Mouse (Mus musculus) spleen, adult 12 weeks (tissue): ENCODE measurements around the gene Dnah11.
"Not testable (repeated sequence)": the region's sequence is repeated elsewhere in the genome, so short reads cannot be mapped to it uniquely, and the experiment has no call there.

ENCODE experiments used
- DNase-seq: peaks from one replicate; pipeline ENCODE4 v3.0.0; 2022; ENCODE audit warnings: low spot score

Dnah11 gene

GRCm38 (mm10) chr12:117973712-117974111 lies 225.1 kb downstream of the Dnah11 start:
- no peak for DNase-seq

- no peak for DNase-seq
These were observed 236.1 kb downstream of the Dnah11 start for GRCm38 (mm10) chr12:117962698-117963097.

GRCm38 (mm10) chr12:117959213-117959612 lies 239.6 kb downstream of the Dnah11 start:
- no peak for DNase-seq

- no peak for DNase-seq
These were observed 251.8 kb downstream of the Dnah11 start for GRCm38 (mm10) chr12:117946823-117947704.

- DNase-seq = no peak
These were observed 256.9 kb downstream of the Dnah11 start for GRCm38 (mm10) chr12:117941947-117942346.

DNA sequence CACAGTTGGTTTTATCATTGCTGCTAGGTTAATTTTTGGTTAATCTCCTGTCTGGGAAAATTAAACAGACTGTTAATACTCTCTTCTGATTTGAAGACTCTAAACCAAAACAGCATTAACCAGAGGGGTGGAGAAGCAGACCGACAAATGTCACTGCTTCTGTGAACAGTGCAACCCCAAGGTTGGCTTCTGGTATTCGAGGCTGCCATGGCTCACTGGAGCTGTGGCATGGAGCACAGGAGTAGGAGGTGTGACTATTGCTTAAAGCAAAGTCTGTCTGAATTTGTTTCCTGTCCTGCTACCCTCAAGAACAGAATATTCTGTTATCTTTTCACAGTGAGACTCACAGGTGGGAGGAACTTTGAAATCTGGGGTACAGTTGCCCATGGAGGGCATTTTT lies 260.6 kb downstream of the Dnah11 start:
- no peak for DNase-seq

DNA sequence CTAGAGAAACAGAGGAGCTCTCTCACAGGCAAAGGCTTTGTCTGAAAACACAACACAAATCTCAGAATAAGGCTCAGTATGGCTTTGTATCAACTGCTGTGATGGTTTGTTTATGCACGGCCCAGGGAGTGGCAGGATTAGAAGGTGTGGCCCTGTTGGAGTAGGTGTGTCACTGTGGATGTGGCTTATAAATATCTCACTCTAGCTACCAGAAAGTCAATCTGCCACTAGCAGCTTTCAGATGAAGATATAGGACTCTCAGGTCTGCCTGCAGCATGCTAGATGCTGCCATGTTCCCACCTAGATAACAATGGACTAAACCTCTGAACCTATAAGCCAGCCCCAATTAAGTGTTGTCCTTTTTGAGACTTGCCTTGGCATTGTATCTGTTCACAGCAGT lies 266.8 kb downstream of the Dnah11 start:
- no peak for DNase-seq

DNA sequence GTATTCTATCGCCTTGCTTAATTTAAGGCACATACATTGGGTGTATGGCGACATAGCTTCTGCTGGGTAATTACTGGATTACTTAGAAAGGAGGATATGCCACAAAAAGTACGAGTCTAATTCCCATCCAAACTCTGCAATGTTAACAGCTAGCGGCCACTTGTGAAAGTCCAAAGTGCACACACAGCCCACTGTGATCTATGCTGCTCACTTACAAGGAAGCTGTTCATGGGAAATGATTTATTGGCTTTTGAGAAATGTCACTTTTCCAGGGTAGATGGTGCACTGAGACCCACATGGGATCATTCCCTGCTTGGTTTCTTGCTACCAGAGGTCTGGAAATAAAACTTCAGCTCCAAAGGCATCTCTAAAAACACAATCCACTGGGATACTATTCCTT lies 269.1 kb downstream of the Dnah11 start:
- DNase-seq = no peak

DNA sequence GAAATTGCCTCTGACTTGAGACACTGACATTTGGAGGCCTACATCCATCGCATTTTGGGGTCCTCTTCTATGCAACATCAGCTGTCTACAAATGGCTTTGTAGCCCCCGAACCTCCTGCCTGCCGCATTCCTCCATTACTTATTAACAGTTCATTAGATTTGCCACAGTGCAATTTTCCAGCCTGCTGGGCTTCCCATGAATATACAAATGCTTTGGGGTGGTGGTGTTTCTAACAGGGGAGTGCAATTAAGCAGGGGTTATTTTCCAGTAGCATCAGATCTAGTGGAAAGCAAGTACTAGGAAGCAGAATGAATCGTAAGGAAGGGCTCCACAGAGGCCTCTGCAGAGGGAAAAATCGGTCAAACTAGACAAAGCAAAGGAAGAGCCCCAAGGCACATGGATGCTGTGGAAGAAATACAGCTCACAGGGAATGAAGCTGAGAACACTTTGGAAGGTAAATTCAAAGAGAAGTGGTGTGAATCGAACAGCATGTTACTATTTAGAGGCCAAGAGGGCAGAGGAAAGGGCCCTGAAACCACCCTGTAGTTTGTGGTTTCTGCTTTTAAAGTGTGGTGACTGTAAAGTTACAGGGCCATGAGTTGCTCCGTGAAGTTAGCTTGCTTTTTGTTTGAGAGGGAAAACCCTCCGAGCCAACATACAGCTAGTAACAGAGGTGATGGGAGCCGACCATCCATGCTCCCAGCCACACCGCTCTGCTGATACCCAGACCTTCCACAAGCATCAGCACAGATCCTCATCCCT lies 282.8 kb downstream of the Dnah11 start:
- no peak for DNase-seq

- DNase-seq = no peak
These were observed 284.1 kb downstream of the Dnah11 start for GRCm38 (mm10) chr12:117914613-117915245.

- no peak for DNase-seq
These were observed 287.4 kb downstream of the Dnah11 start for GRCm38 (mm10) chr12:117911396-117911795.

DNA sequence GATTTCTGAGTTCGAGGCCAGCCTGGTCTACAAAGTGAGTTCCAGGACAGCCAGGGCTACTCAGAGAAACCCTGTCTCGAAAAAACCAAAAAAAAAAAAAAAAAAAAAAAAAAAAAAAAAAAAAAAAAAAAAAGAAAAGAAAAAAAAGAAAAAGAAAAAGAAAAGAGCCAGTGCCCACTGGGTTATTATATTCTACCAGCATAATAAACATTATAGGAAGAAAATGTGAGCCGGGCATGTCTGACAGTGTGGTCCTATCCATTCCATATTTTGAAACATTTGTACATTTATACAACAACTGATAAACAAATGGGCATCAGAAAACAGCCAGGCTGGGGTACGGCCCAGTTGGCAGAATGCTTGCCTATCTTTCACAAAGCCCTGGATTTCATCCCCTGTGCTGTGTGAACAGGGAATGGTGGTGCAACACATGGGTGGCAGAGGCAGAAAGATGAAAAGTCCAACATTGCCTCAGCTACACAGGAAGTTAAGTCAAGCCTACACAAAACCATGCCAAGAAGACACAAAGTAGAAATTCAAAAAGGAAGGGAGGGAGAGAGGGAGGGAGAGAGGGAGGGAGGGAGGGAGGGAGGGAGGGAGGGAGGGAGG lies 293.5 kb downstream of the Dnah11 start:
- not testable (repeated sequence) for DNase-seq

- no peak for DNase-seq
These were observed 295.2 kb downstream of the Dnah11 start for GRCm38 (mm10) chr12:117903671-117904070.

GRCm38 (mm10) chr12:117901352-117901751 lies 297.5 kb downstream of the Dnah11 start:
- DNase-seq = not testable (repeated sequence)

- DNase-seq = not testable (repeated sequence)
These were observed 298.0 kb downstream of the Dnah11 start for GRCm38 (mm10) chr12:117900798-117901197.

- no peak for DNase-seq
These were observed 311.4 kb downstream of the Dnah11 start for GRCm38 (mm10) chr12:117887422-117887821.

- DNase-seq = no peak
These were observed 314.2 kb downstream of the Dnah11 start for GRCm38 (mm10) chr12:117884627-117885026.

DNA sequence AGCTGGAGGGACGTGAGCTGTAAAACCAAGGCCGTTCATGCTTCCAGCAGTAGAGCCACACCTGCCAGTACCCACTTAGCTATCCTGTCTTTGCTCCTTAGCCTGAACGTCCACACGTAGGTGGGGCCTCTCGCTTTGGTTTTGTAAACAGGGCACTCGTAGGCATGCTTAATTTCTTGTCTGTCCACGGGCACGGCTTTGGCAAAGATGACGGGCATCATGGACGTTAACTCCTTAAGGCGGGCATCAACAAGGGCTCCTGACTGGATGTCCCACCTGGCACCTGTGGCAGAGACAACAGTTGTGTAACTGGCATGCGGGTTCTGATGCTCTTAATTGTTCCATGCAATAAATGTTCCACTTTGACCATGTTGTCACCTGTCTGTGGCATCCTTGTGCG lies 320.5 kb downstream of the Dnah11 start:
- DNase-seq = no peak

DNA sequence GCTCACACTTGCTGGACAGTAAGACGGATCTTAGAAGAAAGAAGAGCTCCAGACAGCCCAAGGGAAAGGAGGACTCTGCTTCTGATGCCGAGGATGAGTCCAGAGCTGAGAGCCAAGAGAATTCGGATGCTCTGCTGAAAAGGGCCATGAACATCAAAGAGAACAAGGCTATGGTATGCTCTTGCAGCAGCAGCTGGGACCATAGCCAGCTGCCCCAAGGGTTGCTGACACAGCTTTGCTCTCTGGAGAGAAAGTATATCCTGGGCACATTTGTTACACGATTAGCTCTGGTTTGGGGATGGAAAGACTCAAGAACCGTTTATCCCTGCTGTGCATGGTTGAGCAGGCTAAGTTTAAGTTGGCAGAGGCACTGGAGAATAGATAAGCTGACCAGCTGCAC lies 326.6 kb downstream of the Dnah11 start:
- DNase-seq = no peak

DNA sequence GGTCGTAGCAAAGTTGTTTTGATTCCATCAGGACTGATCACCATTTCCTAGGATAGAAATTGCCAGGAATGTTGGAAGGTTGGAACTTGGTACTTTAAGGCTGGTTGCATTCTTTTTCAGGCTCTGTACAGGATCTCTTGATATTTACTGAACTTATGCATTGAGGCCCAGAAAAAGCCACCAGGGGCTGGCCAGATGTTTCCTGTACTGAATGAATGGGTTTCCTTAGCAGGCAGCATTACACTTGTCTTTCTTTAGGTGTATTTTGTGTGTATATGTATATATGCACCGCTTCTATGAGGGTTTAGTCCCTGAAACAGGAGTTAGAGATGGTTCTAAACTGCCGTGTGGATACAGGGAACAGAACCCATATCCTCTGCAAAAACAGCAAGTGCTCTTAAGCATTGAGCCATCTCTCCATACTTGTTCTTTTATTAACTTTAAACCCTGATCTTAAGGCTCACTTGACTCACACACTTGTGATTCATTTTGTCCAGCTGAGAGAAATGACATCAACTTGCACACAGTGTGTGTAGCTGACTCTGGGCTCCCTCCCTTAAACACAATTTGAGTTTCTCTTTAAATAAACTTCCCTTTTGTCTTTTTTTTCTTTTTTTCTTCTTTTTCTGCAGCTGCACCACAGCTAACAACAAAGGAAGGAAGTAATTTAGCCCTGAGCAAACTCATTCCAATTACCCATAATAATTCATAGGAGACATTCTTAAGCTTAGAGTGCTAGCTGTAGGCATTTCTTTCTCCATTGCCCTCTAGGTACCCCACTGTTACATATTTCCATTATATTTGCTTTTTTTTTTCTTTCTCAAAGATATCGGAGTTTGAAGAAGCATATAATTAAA lies 330.9 kb downstream of the Dnah11 start:
- DNase-seq = no peak

DNA sequence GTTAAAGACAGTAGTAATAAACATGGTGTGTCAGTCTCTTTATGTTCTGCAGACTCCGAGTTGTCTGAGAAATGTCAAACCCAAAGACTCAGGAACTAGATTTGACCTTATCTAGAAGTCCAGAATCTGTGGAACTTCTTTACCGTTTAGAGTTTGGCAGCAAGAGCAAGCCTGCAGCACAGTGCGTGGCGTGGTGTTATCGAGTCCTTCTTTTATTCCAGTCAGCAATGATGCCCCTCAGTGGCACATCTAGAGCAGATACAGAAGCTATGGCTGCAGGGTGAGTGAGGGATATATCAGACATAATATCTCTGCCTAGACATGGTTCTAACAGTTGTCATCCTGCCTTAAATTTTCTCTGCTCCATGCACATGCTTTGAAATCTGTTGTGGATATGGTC lies 336.2 kb downstream of the Dnah11 start:
- DNase-seq = no peak
